Mouse (Mus musculus): ENCODE results near the gene Tfap2d. TPM values are rescaled to one million over a fixed set of nuclear protein-coding genes. Genes with fewer than 3 reads are reported as not detected.

The Tfap2d gene
- polyA plus RNA-seq, 1 experiment from 2014 or later = not detected

GRCm38 (mm10) chr1:19211033-19211405 is 108.2 kb downstream of the Tfap2d start:
- peaks cover 49% of the 10 kb centered on the region for H3K27me3 ChIP-seq (replicated peaks)
- no peaks in the 10 kb centered on the region for H3K36me3 ChIP-seq
- H3K27ac ChIP-seq (replicated peaks) = no peak overlapping the region
- 2% methylated on average over 8 of the region's 8 CpGs for WGBS
- H3K9ac ChIP-seq (replicated peaks) = no peak overlapping the region
- peak overlapping the region; percentile 50 for H3K4me2 ChIP-seq
- H3K4me1 ChIP-seq = peaks cover 12% of the 10 kb centered on the region
- peak overlapping the region; percentile 38 for H3K4me3 ChIP-seq (replicated peaks)
- no peak for ATAC-seq (ENCODE audit: low FRiP score)
- H3K9me3 ChIP-seq (replicated peaks) = no peaks in the 10 kb centered on the region

DNA sequence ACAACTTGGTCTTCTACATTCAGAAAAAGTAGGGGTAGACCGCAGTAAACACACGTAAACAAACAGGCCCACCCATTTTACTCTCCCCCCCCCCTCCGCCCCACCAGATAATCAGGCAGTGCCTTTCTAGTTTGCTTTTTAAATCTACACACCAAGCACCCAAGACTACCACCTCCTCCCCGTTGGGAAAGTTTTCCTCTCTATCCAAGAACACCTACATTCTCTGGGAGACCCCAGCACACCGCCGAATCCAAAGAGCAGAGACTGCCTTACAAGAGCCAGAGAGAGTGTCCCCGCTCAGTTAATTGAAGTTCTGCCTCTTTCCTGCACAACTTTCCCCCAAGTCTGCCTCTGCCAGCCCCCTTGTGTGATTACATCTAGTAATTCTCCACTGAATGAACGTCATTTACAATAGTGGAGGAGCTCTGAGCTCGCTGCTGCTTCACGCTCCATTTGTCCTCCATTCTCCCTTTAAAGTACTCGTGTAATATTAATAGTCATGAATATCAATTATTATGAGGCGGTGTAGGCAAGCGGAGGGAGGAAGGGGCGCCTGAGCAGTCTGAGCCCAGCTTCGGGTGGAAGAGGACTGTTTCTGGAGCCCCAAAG is 108.8 kb downstream of the Tfap2d start:
- H3K27ac ChIP-seq (replicated peaks) = no peak overlapping the region
- H3K9me3 ChIP-seq (replicated peaks) = no peaks in the 10 kb centered on the region
- peak overlapping the region; percentile 25 for H3K4me2 ChIP-seq
- no peak overlapping the region for H3K9ac ChIP-seq (replicated peaks)
- no peak for ATAC-seq (ENCODE audit: low FRiP score)
- WGBS = 4% methylated on average over 15 of the region's 15 CpGs
- peak overlapping the region; percentile 15 for H3K4me3 ChIP-seq (replicated peaks)
- H3K4me1 ChIP-seq = peaks cover 12% of the 10 kb centered on the region
- H3K27me3 ChIP-seq (replicated peaks) = peaks cover 55% of the 10 kb centered on the region
- H3K36me3 ChIP-seq = no peaks in the 10 kb centered on the region

DNA sequence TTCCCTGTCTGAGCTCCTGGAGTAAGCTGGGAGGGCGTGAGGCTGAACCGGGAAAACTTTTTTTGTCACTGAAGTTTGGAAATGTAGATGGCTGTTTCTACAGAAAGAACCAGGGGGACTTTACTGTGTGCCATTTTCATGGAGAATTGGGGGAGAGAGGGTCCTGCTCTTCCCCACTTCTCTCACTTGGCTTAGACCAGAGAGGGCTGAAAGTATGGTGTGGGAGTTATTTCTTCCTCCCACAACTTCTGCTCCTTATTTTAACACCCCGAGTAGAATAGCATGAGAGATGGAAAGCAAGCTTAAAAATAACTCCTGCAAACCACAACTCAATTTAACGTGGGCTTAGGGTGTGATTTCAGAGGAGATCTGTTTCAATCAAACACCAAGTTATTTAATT is 109.9 kb downstream of the Tfap2d start:
- H3K4me2 ChIP-seq = peak overlapping the region; percentile 15
- H3K9me3 ChIP-seq (replicated peaks) = no peaks in the 10 kb centered on the region
- H3K4me3 ChIP-seq (replicated peaks) = peak overlapping the region; percentile 15; the same call in 1 of the 2 replicates
- peaks cover 19% of the 10 kb centered on the region for H3K4me1 ChIP-seq
- H3K36me3 ChIP-seq = no peaks in the 10 kb centered on the region
- peaks cover 57% of the 10 kb centered on the region for H3K27me3 ChIP-seq (replicated peaks)
- peak overlapping the region; percentile 28 for H3K27ac ChIP-seq (replicated peaks)
- 6% methylated on average over 4 of the region's 4 CpGs for WGBS
- H3K9ac ChIP-seq (replicated peaks) = no peak overlapping the region
- no peak for ATAC-seq (ENCODE audit: low FRiP score)

DNA sequence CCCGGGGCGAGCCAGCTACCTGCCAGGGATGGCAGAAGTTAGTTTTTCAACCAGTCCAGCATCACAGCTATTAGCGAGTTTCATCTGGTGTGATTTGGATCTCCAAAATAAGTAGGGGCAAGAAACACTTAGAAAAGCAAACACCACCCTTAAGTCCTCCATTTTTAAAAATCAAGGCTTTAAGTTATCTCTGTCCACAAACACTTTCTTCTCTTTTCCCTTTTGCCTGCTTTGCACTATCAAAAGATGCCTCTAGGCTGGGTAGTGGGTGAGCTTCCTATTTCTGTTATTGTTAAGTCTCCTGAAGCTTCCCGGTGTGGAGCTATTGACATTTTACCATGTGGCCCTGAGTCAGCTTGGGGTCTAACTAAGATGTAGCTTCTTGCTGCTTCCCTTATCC is 110.3 kb downstream of the Tfap2d start:
- peaks cover 61% of the 10 kb centered on the region for H3K27me3 ChIP-seq (replicated peaks)
- peak overlapping the region; percentile 28; the same call in 1 of the 2 replicates for H3K27ac ChIP-seq (replicated peaks)

GRCm38 (mm10) chr1:19213851-19214395 is 111.1 kb downstream of the Tfap2d start:
- Histone ChIP-seq H3K4me3 (replicated peaks) (peak overlapping the region; percentile 30), H3K4me1 (peaks cover 22% of the 10 kb centered on the region), H3K36me3 (no peaks in the 10 kb centered on the region), H3K4me2 (peak overlapping the region; percentile 47), H3K27ac (replicated peaks) (peak overlapping the region; percentile 41), H3K9me3 (replicated peaks) (no peaks in the 10 kb centered on the region), H3K9ac (replicated peaks) (0 out of 2 replicates have a peak overlapping the region, but pooled peaks have one; percentile 23), H3K27me3 (replicated peaks) (peaks cover 65% of the 10 kb centered on the region)
- ATAC-seq (ENCODE audit: low FRiP score) = no peak
- WGBS = 1% methylated on average over 36 of the region's 36 CpGs

More for the DNA sequence above, 110.3 kb downstream of the Tfap2d start:
- Histone ChIP-seq H3K9ac (replicated peaks) (no peak overlapping the region), H3K36me3 (no peaks in the 10 kb centered on the region), H3K9me3 (replicated peaks) (no peaks in the 10 kb centered on the region), H3K4me2 (peak overlapping the region; percentile 15), H3K4me3 (replicated peaks) (peak overlapping the region; percentile 15; the same call in 1 of the 2 replicates), H3K4me1 (peaks cover 22% of the 10 kb centered on the region)
- WGBS = 6% methylated on average over 4 of the region's 4 CpGs
- ATAC-seq (ENCODE audit: low FRiP score) = no peak

Other genes starting within 250 kb of the Tfap2d start
- gene Tfap2b, start 105.9 kb downstream of the Tfap2d start, polyA plus RNA-seq (2015; fragmentation: Nextera tagmentation; extraction: Ambion mirVana) = 29.5 and 46.0 TPM in 2 replicates

Data from neural tube, embryonic 15.5 days (tissue).